Mouse (Mus musculus) spleen, adult 2 months (tissue): ENCODE results near the gene Stard10.

Experiments
- CTCF ChIP-seq: fragments of 200-500 bp; IDR thresholded peaks from 2 replicates; pipeline ENCODE4 v1.5.1; 2011; ENCODE audit warnings: mild to moderate bottlenecking, inconsistent platforms; ENCODE audit not compliant: insufficient read depth, insufficient read length, insufficient replicate concordance; ENCODE audit errors: extremely low read depth
- POLR2A ChIP-seq: fragments of 200-500 bp; IDR thresholded peaks from 2 replicates; pipeline ENCODE4 v1.6.1; 2011; ENCODE audit warnings: low read depth, low read length, inconsistent platforms

DNA sequence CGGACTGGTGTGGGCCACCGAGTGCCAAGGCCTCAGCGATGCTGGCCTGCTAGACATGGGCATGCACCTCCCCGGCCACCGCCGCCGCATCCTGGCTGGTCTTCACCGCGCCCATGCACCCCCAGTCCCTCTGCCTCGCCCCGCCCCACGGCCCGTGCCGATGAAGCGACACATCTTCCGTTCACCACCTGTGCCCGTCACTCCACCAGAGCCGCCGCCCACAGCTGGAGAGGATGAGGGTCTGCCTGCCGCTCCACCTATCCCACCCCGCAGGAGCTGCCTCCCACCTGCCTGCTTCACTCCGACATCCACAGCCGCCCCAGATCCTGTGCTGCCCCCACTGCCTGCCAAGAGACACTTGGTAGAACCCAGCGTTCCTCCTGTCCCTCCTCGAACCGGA lies 56.2 kb downstream of the Stard10 start:
- TF ChIP-seq CTCF = no peak
- TF ChIP-seq POLR2A = no peak
